Mouse (Mus musculus): Measurements from ENCODE around the gene Akap13. TPM values are rescaled to one million over a fixed set of nuclear protein-coding genes. Genes with fewer than 3 reads are reported as not detected.

Gene Akap13
- total and polyA plus RNA-seq, 2 experiments from 2014 or later = 13.8 to 26.1 TPM

- no peak for TF ChIP-seq CTCF (IDR thresholded peaks at IDR 0.05; ENCODE audit: low read depth)
- Histone ChIP-seq H3K9ac (replicated peaks; ENCODE audit: low read length) (no peak overlapping the region), H3K4me2 (ENCODE audit: low read depth, low read length) (peak overlapping the region; percentile 63), H3K27ac (no peak overlapping the region), H3K36me3 (ENCODE audit: insufficient read depth, low read length) (no peaks in the 10 kb centered on the region), H3K4me1 (ENCODE audit: insufficient read depth, low read length) (0 out of 2 replicates have a peak, but pooled peaks cover 6% of the 10 kb centered on the region), H3K4me3 (ENCODE audit: low read length) (no peak overlapping the region), H3K27me3 (ENCODE audit: insufficient read depth, low read length) (no peaks in the 10 kb centered on the region), H3K9me3 (ENCODE audit: low read length) (no peaks in the 10 kb centered on the region)
- ATAC-seq (no peak), DNase-seq (ENCODE audit: low spot score) (no peak)
- WGBS = 88% methylated on average over 2 of the region's 2 CpGs
Observed at GRCm38 (mm10) chr7:75644585-75644984, 189.3 kb downstream of the Akap13 start.

DNA sequence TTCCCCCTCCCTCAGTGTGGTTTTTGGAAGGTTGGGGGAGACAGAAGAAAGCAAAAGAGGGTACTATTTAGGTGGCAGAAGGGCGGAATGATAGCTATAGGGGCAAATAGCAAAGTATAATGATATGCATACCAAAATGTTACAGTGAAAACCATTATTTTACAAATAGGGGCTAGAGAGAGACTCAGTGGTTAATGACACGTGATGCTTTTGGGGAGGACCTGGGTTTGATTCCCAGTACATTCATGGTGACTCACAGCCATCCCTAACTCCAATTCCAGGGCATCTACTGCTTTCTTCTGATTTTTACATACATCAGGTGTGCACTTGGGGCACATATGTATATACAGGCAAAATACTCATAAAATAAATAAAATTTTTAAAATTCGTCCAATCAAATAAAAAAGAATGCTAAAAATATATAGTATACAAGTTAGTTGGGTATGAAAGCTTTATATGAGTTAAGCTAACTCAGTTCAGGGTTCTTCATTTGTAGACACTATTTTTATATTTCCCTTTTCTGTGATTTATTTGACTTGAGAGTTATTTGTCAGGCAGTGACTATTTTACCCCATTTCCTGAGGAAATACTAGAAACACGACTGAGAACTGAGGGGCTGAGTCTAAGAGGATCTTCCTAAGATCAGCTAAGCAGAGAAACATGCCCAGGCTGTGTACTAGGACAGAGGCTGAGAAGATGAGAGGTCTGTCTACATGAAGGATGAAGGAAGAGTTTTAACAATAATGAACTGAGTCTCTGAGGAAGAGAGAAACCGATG is 190.0 kb downstream of the Akap13 start:
- Histone ChIP-seq H3K9me3 (ENCODE audit: low read length) (no peaks in the 10 kb centered on the region), H3K27me3 (ENCODE audit: insufficient read depth, low read length) (no peaks in the 10 kb centered on the region), H3K27ac (no peak overlapping the region), H3K4me2 (ENCODE audit: low read depth, low read length) (0 out of 2 replicates have a peak overlapping the region, but pooled peaks have one; percentile 13), H3K4me1 (ENCODE audit: insufficient read depth, low read length) (0 out of 2 replicates have a peak, but pooled peaks cover 6% of the 10 kb centered on the region), H3K4me3 (ENCODE audit: low read length) (no peak overlapping the region), H3K9ac (replicated peaks; ENCODE audit: low read length) (no peak overlapping the region), H3K36me3 (ENCODE audit: insufficient read depth, low read length) (no peaks in the 10 kb centered on the region)
- TF ChIP-seq CTCF (IDR thresholded peaks at IDR 0.05; ENCODE audit: low read depth) = no peak
- ATAC-seq (no peak), DNase-seq (ENCODE audit: low spot score) (no peak)
- 77% methylated on average over 5 of the region's 5 CpGs for WGBS

DNA sequence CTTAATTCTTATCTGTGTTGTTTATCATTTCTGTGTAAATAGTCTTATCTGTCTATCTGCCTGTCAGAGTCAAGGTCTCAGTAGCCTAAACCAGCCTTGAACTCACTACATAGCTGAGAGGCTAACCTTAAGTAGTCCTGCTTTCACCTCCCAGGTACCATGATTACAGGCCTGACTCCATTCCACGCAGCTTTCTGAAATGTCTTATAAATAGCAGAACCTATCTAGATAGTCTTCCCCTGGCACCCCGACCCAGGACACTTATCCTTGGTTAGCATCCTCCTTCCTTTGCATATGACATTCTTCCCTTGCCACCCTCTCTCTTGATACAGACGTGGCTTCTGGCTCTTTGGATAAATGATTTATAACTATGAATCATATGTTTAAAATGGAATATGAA is 192.7 kb downstream of the Akap13 start:
- H3K4me2 ChIP-seq (ENCODE audit: low read depth, low read length) = no peak overlapping the region
- H3K9me3 ChIP-seq (ENCODE audit: low read length) = no peaks in the 10 kb centered on the region
- H3K27ac ChIP-seq = no peak overlapping the region
- no peaks in the 10 kb centered on the region for H3K36me3 ChIP-seq (ENCODE audit: insufficient read depth, low read length)
- TF ChIP-seq CTCF (IDR thresholded peaks at IDR 0.05; ENCODE audit: low read depth) = no peak
- ATAC-seq (no peak), DNase-seq (ENCODE audit: low spot score) (no peak)
- no peaks in the 10 kb centered on the region for H3K27me3 ChIP-seq (ENCODE audit: insufficient read depth, low read length)
- no peak overlapping the region for H3K9ac ChIP-seq (replicated peaks; ENCODE audit: low read length)
- H3K4me1 ChIP-seq (ENCODE audit: insufficient read depth, low read length) = no peaks in the 10 kb centered on the region
- H3K4me3 ChIP-seq (ENCODE audit: low read length) = no peak overlapping the region
- 85% methylated on average over 3 of the region's 3 CpGs for WGBS

- Histone ChIP-seq H3K27me3 (ENCODE audit: insufficient read depth, low read length) (no peaks in the 10 kb centered on the region), H3K9ac (replicated peaks; ENCODE audit: low read length) (no peak overlapping the region), H3K4me1 (ENCODE audit: insufficient read depth, low read length) (no peaks in the 10 kb centered on the region), H3K4me3 (ENCODE audit: low read length) (no peak overlapping the region), H3K36me3 (ENCODE audit: insufficient read depth, low read length) (no peaks in the 10 kb centered on the region), H3K9me3 (ENCODE audit: low read length) (no peaks in the 10 kb centered on the region), H3K27ac (no peak overlapping the region), H3K4me2 (ENCODE audit: low read depth, low read length) (no peak overlapping the region)
- ATAC-seq = no peak
- TF ChIP-seq CTCF (IDR thresholded peaks at IDR 0.05; ENCODE audit: low read depth) = no peak
- WGBS = 76% methylated on average over 4 of the region's 4 CpGs
- DNase-seq (ENCODE audit: low spot score) = no peak
Observed at GRCm38 (mm10) chr7:75648961-75649360, 193.6 kb downstream of the Akap13 start.

- Histone ChIP-seq H3K4me2 (ENCODE audit: low read depth, low read length) (no peak overlapping the region), H3K36me3 (ENCODE audit: insufficient read depth, low read length) (no peaks in the 10 kb centered on the region), H3K27me3 (ENCODE audit: insufficient read depth, low read length) (no peaks in the 10 kb centered on the region), H3K9ac (replicated peaks; ENCODE audit: low read length) (no peak overlapping the region), H3K27ac (no peak overlapping the region), H3K4me1 (ENCODE audit: insufficient read depth, low read length) (no peaks in the 10 kb centered on the region), H3K4me3 (ENCODE audit: low read length) (no peak overlapping the region), H3K9me3 (ENCODE audit: low read length) (no peaks in the 10 kb centered on the region)
- DNase-seq (ENCODE audit: low spot score) (no peak), ATAC-seq (no peak)
- TF ChIP-seq CTCF (IDR thresholded peaks at IDR 0.05; ENCODE audit: low read depth) = no peak
- WGBS = 71% methylated on average over 1 of the region's 1 CpGs
Observed at GRCm38 (mm10) chr7:75649966-75650365, 194.6 kb downstream of the Akap13 start.

GRCm38 (mm10) chr7:75653684-75654317 is 198.5 kb downstream of the Akap13 start:
- Histone ChIP-seq H3K9me3 (ENCODE audit: low read length) (no peaks in the 10 kb centered on the region), H3K4me1 (ENCODE audit: insufficient read depth, low read length) (no peaks in the 10 kb centered on the region), H3K9ac (replicated peaks; ENCODE audit: low read length) (no peak overlapping the region), H3K27me3 (ENCODE audit: insufficient read depth, low read length) (no peaks in the 10 kb centered on the region), H3K27ac (no peak overlapping the region), H3K4me3 (ENCODE audit: low read length) (no peak overlapping the region), H3K4me2 (ENCODE audit: low read depth, low read length) (no peak overlapping the region), H3K36me3 (ENCODE audit: insufficient read depth, low read length) (no peaks in the 10 kb centered on the region)
- no peak for TF ChIP-seq CTCF (IDR thresholded peaks at IDR 0.05; ENCODE audit: low read depth)
- no peak for ATAC-seq
- 45% methylated on average over 3 of the region's 3 CpGs for WGBS
- no peak for DNase-seq (ENCODE audit: low spot score)
